Mouse (Mus musculus) urinary bladder, postnatal 10 days (tissue): ENCODE results near the gene Hic2.
A peak's percentile ranks its signal among the peaks of the same experiment; 100 is the strongest.
"Not testable (repeated sequence)": the region's sequence is repeated elsewhere in the genome, so short reads cannot be mapped to it uniquely, and the experiment has no call there.

Source experiments
- DNase-seq: peaks from one replicate; pipeline ENCODE4 v3.0.0; 2022; ENCODE audit warnings: low spot score

Gene Hic2

DNA sequence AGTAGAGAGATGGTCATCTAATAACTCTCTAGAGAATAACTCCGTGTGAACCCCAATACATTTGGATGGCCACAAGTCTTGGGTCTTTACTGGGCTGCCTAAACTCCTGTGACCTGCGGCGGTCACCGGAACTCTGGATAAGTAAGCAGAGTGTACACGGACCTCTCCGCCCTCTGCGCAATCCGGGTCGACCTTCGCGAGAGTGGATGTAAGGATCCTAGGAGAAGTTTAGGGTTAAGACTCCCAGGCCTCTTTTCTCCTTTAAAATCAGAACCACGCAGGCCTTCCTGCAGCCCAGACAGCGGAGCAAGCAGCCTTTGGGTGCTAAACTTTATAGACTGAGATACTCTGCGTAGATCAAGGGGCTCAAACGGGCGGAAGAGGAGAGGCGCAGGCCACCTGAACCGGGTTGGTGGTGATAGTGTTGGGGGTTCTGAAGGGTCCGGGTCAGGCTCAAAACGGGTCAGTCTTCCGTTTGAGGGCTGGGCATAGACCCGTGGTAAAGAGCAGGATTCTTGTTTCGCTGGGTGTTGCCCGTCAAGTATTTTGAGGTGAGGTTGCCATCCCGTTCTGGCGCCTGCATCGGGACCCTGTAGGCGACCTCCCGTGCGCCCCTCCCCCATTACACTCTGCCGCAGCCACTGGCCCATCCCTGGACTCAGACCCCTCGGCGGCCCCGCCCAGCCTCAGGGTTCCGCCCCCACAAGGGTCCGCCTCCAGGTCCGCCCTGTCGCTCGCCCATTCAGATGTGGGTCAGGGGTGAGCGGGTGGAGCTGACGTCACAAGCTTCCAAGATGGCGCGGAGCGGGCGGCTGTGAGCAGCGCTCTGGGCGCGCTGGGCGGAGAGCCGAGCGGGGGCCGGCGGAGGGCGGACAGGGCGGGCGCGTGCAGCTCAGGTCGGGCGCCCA lies at the start of gene Hic2:
Gene Hic2 (plus strand): TSS at position 779 of the 908 bp plus-strand sequence.
- peak; percentile 79 for DNase-seq

DNA sequence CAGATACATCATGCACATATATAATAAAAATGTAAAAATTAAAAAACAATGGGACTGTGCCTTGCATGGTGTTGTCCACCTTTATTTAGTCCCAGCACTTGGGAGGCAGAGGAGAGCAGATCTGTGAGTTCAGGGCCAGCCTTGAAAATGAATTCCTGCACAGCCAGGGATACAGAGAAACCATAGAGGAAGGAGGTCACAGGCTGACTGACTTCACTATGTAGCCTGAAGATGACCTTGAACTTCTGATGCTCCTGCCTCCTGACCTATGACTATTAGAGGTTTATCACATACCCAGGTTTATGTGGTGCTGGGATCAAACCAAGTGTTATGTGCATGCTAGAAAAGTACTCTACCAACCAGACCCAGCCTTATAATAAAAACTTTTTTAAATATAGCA lies 47.9 kb upstream of the Hic2 start:
- DNase-seq, result no peak

GRCm38 (mm10) chr16:17193823-17194222 lies 39.5 kb upstream of the Hic2 start:
- DNase-seq, result no peak

DNA sequence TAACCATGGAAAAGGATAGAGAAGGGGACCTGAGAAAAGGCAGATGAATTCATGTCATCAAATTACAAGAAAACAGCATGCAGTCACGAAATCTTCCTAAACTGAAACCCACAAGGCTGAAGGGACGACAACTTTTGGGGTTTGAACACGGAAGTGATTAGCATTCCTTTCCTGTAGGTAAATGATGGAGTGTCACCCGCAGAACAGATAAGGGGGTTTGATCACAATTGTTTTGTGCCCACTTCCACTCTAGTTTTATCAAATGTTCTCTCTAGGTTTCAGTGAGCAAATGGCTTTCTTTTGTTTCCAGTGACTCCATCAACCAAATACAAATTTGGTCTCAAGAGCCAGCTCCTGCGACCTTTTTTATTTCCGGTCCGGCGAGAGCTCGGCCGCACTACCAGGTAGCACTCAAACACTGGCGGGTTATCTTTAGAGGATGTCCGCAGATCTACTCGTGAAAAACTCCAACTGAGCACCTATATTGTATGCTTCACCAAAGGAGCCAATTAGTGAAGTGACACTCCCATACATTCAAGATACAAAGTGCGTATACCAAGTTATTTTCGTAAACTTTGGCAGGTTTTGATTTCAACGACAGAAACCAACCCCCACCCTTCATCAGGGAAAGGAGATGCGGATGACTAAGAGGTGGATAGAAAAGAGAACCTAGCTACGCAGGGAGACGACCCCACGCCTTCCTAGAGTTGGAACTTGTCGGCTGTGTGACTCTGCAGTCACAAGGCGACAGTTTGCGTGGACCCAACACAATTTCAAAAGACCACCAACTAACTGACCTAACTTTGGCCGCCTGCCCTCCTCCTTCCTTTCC lies 33.0 kb upstream of the Hic2 start:
- no peak for DNase-seq

GRCm38 (mm10) chr16:17200953-17201707 lies 32.2 kb upstream of the Hic2 start:
- DNase-seq, result peak; percentile 28

GRCm38 (mm10) chr16:17201977-17202376 lies 31.4 kb upstream of the Hic2 start:
- no peak for DNase-seq

- DNase-seq, result no peak
Observed at GRCm38 (mm10) chr16:17202549-17202948, 30.8 kb upstream of the Hic2 start, which contains the start of gene Ube2l3. Gene Ube2l3 (minus strand): TSS chr16:17202649.

DNA sequence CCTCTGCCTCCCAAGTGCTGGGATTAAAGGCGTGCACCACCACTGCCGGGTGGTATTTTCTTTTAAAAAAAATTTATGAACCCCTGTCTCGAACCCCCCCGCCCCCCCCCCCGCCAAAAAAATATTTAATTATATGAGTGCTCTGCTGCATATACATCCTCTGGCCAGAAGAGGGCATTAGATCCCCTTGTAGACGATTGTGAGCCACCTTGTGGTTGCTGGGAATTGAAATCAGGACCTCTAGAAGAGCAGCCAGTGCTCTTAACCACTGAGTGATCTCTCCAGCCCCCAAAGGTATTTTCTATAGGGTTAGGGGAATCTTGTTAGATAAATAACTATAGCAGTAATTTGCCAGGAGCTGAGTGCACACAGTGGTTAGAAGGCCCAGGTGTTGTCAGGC lies 28.4 kb upstream of the Hic2 start:
- DNase-seq, result no peak

DNA sequence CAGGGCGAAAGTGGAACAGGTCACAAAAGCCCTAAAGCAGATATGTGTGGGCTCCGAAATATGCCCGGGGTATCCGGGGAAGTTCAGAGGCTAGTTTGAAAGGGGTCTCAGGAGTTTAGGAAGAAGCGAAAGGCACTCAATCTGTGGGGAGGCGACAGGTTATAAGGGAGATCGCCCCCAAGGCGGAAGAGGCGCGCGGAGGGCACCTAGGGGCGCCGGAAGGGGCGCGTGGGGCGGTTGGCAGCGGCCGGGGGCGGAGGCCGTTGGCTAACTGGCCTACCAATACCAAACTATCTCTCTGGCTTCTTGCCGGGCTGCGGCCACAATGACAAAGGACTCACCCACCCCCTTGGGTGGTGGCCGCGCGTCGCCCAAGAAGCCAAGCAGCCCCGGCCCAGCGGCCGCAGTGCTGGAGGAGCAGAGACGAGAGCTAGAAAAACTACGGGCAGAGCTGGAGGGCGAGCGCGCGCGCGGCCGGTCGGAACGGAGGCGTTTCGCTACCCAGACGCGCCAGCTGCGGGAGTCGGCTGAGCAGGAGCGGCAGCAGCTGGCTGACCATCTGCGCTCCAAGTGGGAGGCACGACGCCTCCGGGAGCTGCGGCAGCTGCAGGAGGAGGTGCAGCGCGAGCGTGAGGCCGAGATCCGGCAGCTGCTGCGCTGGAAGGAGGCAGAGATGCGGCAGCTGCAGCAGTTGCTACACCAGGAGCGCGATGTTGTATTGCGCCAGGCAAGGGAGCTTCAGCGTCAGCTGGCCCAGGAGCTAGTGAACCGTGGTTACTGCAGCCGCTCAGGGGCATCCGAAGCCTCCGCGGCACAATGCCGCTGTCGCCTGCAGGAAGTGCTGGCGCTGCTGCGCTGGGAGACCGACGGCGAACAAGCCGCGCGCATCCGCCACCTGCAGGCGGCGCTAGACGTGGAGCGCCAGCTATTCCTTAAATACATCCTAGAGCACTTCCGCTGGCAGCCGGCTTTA lies 24.7 kb upstream of the Hic2 start, which contains the start of gene Rimbp3:
Gene Rimbp3 (plus strand): TSS at position 215 of the 973 bp plus-strand sequence.
- DNase-seq, result peak; percentile 42

GRCm38 (mm10) chr16:17209404-17209960 lies 23.9 kb upstream of the Hic2 start:
- DNase-seq, result no peak

GRCm38 (mm10) chr16:17209981-17210838 lies 23.2 kb upstream of the Hic2 start:
- peak; percentile 69 for DNase-seq

GRCm38 (mm10) chr16:17216934-17217633 lies 16.3 kb upstream of the Hic2 start:
- DNase-seq, result no peak

GRCm38 (mm10) chr16:17220127-17220733 lies 13.1 kb upstream of the Hic2 start:
- DNase-seq, result no peak

DNA sequence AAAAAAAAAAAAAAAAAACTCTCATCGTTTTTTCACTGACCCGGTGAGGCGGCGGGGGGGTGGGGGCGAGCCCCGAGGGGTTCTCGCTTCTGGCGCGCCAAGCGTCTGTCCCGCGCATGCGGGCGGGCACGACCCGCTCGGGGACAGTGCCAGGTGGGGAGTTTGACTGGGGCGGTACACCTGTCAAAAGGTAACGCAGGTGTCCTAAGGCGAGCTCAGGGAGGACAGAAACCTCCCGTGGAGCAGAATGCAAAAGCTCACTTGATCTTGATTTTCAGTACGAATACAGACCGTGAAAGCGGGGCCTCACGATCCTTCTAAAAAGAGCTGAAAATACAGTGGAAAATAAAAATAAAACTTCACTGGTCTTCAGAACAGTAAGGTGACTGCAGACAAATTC lies 11.2 kb upstream of the Hic2 start:
- DNase-seq, result peak; percentile 100

DNA sequence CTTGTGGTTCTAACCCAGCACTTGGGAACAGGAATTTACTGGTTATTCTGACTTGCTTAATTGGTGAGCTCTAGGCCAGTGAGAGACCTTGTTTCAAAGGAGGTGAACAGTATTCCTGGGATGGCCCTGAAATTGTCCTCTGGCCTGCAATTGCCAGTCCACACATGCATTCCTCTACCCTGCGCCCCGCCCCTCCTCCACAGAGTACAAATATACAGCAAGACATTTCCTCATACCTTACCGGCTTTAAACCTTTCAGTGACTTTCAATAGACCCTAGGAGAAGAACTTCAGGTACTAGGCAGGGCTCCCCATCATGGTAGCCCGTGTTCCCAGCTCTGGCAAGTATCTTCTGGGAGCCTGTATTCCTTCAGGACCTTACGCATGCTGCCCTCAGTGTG lies 7.8 kb upstream of the Hic2 start:
- DNase-seq, result no peak

GRCm38 (mm10) chr16:17226496-17226895 lies 6.9 kb upstream of the Hic2 start:
- DNase-seq, result no peak

- not testable (repeated sequence) for DNase-seq
Observed at GRCm38 (mm10) chr16:17231523-17231922, 1.8 kb upstream of the Hic2 start.

- no peak for DNase-seq
Observed at GRCm38 (mm10) chr16:17233702-17234498, 528 bp downstream of the Hic2 start.
